Mouse (Mus musculus) intestine, embryonic 14.5 days (tissue): Measurements from ENCODE around the gene Adamts17. TPM values are rescaled to one million over a fixed set of nuclear protein-coding genes. Genes with fewer than 3 reads are reported as not detected.
A peak's percentile ranks its signal among the peaks of the same experiment; 100 is the strongest.

Experiments
- ATAC-seq: fragments of 200-750 bp; cut with Nextera tagmentation; replicated peaks from 2 replicates; pipeline ENCODE4 v1.8.0; 2017; ENCODE audit warnings: low read depth, moderate number of reproducible peaks, moderate TSS enrichment, moderate library complexity; ENCODE audit not compliant: low FRiP score, low TSS enrichment
- DNase-seq: peaks from one replicate; pipeline ENCODE4 v3.0.0-alpha.2; 2018; ENCODE audit warnings: low spot score
- H3K27ac ChIP-seq: fragments of 300-500 bp; sonication (generic); 2 replicates; pipeline ENCODE4 v1.5.1; 2014; ENCODE audit warnings: low read depth, mild to moderate bottlenecking, control low read depth
- H3K27me3 ChIP-seq: fragments of 300-500 bp; sonication (generic); replicated peaks from 2 replicates; pipeline ENCODE4 v1.6.1; 2014; ENCODE audit warnings: low read length, control low read depth; ENCODE audit not compliant: control insufficient read depth, insufficient read depth
- H3K36me3 ChIP-seq: fragments of 300-500 bp; sonication (generic); 2 replicates; pipeline ENCODE4 v1.6.1; 2014; ENCODE audit warnings: low read length, control low read depth; ENCODE audit not compliant: control insufficient read depth, insufficient read depth
- H3K4me1 ChIP-seq: fragments of 300-500 bp; sonication (generic); replicated peaks from 2 replicates; pipeline ENCODE4 v1.6.1; 2014; ENCODE audit warnings: low read length, control low read depth, mixed read lengths; ENCODE audit not compliant: control insufficient read depth, insufficient read depth
- H3K4me2 ChIP-seq: fragments of 300-500 bp; sonication (generic); 2 replicates; pipeline ENCODE4 v1.6.1; 2014; ENCODE audit warnings: low read length
- H3K4me3 ChIP-seq: fragments of 300-500 bp; sonication (generic); 2 replicates; pipeline ENCODE4 v1.5.1; 2014; ENCODE audit warnings: low read depth, low read length, control low read depth, mixed read lengths
- H3K9ac ChIP-seq: fragments of 300-500 bp; sonication (generic); 2 replicates; pipeline ENCODE4 v1.6.1; 2014; ENCODE audit warnings: mild to moderate bottlenecking, low read length
- H3K9me3 ChIP-seq: fragments of 300-500 bp; sonication (generic); 2 replicates; pipeline ENCODE4 v1.6.1; 2016; ENCODE audit warnings: low read length, control low read depth; ENCODE audit not compliant: control insufficient read depth
- WGBS: fragments of 180-500 bp; shearing (Covaris S2); extraction: QIAGEN DNeasy Blood & Tissue Kit; methylation state at CpG from one replicate; pipeline ENCODE4 v1.1.7; 2014; 5-methylcytosine and 5-hydroxymethylcytosine counted together
- polyA plus RNA-seq: library from polyadenylated mRNA; unstranded; fragments of >200 nt; fragmentation: Nextera tagmentation; extraction: Ambion mirVana; gene quantifications from 2 replicates; pipeline ENCODE4 v1.2.1, GENCODE M21; 2014

Adamts17 gene
- polyA plus RNA-seq, 1 experiment from 2014 or later, result 6.7 TPM

GRCm38 (mm10) chr7:66929263-66929662, 89.7 kb downstream of the Adamts17 start:
- no peak overlapping the region for H3K9ac ChIP-seq
- H3K36me3 ChIP-seq, result no peaks in the 10 kb centered on the region
- H3K4me2 ChIP-seq, result no peak overlapping the region
- H3K9me3 ChIP-seq, result no peaks in the 10 kb centered on the region
- DNase-seq (no peak), ATAC-seq (no peak)
- no peaks in the 10 kb centered on the region for H3K27me3 ChIP-seq
- no peak overlapping the region for H3K4me3 ChIP-seq
- WGBS, result 30% methylated on average over 6 of the region's 6 CpGs
- H3K27ac ChIP-seq, result no peak overlapping the region
- peaks cover 10% of the 10 kb centered on the region; the same call in 1 of the 2 replicates for H3K4me1 ChIP-seq

DNA sequence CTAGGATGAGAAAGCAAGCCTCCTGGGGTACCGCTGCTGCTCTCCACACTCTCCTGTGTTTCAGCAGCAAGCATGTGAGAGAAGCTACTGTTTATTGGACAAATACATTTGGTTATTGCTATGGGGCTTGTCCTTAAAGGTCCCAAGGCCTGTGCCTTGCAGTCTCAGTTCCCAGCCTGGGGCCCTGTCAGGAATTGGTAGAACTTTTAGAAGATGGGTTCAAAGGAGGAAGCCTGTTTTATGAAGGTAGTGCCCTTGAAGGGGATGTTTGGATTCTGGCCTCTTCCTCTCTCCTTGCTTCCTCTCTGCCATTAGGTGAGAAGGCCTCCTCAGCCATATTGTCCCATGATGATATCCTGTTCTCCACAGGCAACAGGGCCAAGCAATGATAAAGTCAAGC, 91.8 kb downstream of the Adamts17 start:
- Histone ChIP-seq H3K4me3 (no peak overlapping the region), H3K9ac (no peak overlapping the region), H3K4me2 (no peak overlapping the region), H3K27ac (no peak overlapping the region), H3K36me3 (no peaks in the 10 kb centered on the region), H3K4me1 (peaks cover 13% of the 10 kb centered on the region; the same call in 1 of the 2 replicates), H3K9me3 (no peaks in the 10 kb centered on the region), H3K27me3 (no peaks in the 10 kb centered on the region)
- ATAC-seq, result no peak
- 92% methylated on average over 1 of the region's 1 CpGs for WGBS
- no peak for DNase-seq

DNA sequence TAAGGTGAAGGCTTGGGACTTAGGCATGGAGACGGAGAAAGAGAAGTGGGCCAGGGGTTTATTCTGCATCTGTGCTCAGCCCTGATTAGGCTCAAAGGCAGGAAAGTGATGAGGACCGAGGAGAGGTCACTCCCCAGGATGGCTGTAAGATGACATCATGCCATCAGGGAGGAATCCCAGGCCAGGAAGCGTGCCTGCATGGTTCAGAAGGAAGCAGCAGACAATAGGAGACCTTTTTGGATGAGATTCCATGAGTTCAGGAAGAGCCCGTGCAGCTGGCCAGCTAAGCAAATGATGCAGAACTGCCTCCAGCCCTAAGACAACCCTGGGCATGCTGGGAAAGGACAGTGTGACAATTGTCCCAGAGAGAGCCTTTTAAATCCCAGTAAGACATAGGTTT, 93.7 kb downstream of the Adamts17 start:
- Histone ChIP-seq H3K9me3 (no peaks in the 10 kb centered on the region), H3K4me3 (no peak overlapping the region), H3K9ac (no peak overlapping the region), H3K36me3 (no peaks in the 10 kb centered on the region), H3K4me1 (0 out of 2 replicates have a peak, but pooled peaks cover 16% of the 10 kb centered on the region), H3K4me2 (no peak overlapping the region), H3K27me3 (no peaks in the 10 kb centered on the region), H3K27ac (no peak overlapping the region)
- ATAC-seq (no peak), DNase-seq (no peak)
- 47% methylated on average over 4 of the region's 4 CpGs for WGBS

- Histone ChIP-seq H3K4me3 (no peak overlapping the region), H3K27me3 (no peaks in the 10 kb centered on the region), H3K27ac (peak overlapping the region; percentile 18; the same call in 1 of the 2 replicates), H3K9me3 (no peaks in the 10 kb centered on the region), H3K4me1 (0 out of 2 replicates have a peak, but pooled peaks cover 15% of the 10 kb centered on the region), H3K4me2 (no peak overlapping the region), H3K9ac (no peak overlapping the region), H3K36me3 (no peaks in the 10 kb centered on the region)
- ATAC-seq, result no peak
- DNase-seq, result no peak
- 70% methylated on average over 6 of the region's 6 CpGs for WGBS
These were observed 94.5 kb downstream of the Adamts17 start for GRCm38 (mm10) chr7:66934062-66934461.

DNA sequence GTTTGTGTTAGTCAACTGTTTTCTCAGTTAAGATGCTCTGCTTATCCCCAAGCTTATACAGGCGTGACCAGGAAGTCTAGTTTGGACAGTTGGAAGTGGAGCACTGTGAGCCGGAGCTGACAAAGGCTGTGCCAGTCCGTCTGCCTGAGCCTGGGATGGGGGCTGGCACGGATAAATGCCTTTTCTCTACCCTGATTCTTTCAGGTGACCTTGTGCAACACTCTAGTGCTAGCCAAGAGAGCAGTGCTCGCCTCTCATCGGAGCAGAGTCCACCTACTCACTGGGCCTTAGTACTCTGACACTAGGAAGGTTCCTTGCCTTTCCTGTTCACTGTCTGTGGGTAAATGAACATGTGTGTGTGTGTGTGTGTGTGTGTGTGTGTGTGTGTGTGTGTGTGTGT, 95.5 kb downstream of the Adamts17 start:
- no peak for DNase-seq
- WGBS, result 90% methylated on average over 6 of the region's 6 CpGs

DNA sequence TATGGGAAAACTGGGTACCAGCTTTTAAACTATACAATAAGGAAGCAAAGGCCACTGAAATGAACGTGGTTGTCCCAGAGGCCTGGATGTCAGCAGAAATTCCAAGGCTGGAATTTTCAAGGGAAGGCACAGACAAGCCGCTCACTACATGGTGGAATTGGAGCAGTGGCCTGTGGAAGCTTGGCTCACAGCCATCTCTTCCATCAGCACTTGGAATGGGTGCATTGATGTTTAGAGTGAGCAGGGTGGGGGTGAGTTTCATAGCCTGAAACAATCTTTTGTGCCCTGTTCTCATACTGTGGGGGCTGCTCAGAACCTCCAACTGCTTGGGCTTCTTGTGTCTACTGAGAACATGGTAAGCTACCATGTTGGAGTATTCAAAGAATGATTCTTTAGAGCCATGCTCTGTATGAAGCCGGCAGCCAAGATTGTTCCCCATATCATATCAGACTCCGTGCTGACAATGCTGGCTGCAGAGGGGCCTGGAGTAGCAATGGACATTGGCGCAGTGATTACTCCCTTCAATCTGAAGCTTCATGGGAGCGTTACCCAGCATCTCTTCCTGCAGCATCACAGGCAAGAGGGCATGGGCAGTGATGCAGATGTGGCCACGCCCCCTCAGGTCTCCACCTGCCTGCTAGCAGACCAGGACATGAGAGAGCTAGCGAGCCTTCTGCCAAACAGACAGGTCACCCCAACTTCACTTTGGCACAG, 96.7 kb downstream of the Adamts17 start:
- 0 out of 2 replicates have a peak, but pooled peaks cover 9% of the 10 kb centered on the region for H3K4me1 ChIP-seq
- no peak for ATAC-seq
- no peaks in the 10 kb centered on the region for H3K36me3 ChIP-seq
- H3K27ac ChIP-seq, result no peak overlapping the region; the same call in 1 of the 2 replicates
- no peaks in the 10 kb centered on the region for H3K27me3 ChIP-seq
- H3K4me3 ChIP-seq, result no peak overlapping the region
- H3K4me2 ChIP-seq, result no peak overlapping the region
- WGBS, result 81% methylated on average over 8 of the region's 8 CpGs
- H3K9me3 ChIP-seq, result no peaks in the 10 kb centered on the region
- no peak for DNase-seq
- H3K9ac ChIP-seq, result no peak overlapping the region

More for the DNA sequence above, 95.5 kb downstream of the Adamts17 start:
- ATAC-seq, result no peak
- Histone ChIP-seq H3K4me1 (0 out of 2 replicates have a peak, but pooled peaks cover 9% of the 10 kb centered on the region), H3K9me3 (no peaks in the 10 kb centered on the region), H3K36me3 (no peaks in the 10 kb centered on the region), H3K27me3 (no peaks in the 10 kb centered on the region), H3K4me2 (no peak overlapping the region), H3K9ac (no peak overlapping the region), H3K4me3 (no peak overlapping the region), H3K27ac (no peak overlapping the region)

- no peak for DNase-seq
- H3K27me3 ChIP-seq, result no peaks in the 10 kb centered on the region
- ATAC-seq, result no peak
- H3K36me3 ChIP-seq, result no peaks in the 10 kb centered on the region
- no peak overlapping the region for H3K9ac ChIP-seq
- no peak overlapping the region for H3K27ac ChIP-seq
- H3K4me1 ChIP-seq, result 0 out of 2 replicates have a peak, but pooled peaks cover 9% of the 10 kb centered on the region
- no peaks in the 10 kb centered on the region for H3K9me3 ChIP-seq
- no peak overlapping the region for H3K4me2 ChIP-seq
- 71% methylated on average over 2 of the region's 2 CpGs for whole genome bisulfite sequencing
- no peak overlapping the region for H3K4me3 ChIP-seq
These were observed 97.4 kb downstream of the Adamts17 start for GRCm38 (mm10) chr7:66936911-66937310.

- Histone ChIP-seq H3K4me3 (no peak overlapping the region), H3K4me2 (no peak overlapping the region), H3K36me3 (no peaks in the 10 kb centered on the region), H3K27ac (no peak overlapping the region), H3K27me3 (no peaks in the 10 kb centered on the region), H3K9ac (no peak overlapping the region), H3K9me3 (no peaks in the 10 kb centered on the region), H3K4me1 (0 out of 2 replicates have a peak, but pooled peaks cover 6% of the 10 kb centered on the region)
- ATAC-seq (no peak), DNase-seq (no peak)
- WGBS, result 69% methylated on average over 13 of the region's 13 CpGs
These were observed 99.7 kb downstream of the Adamts17 start for GRCm38 (mm10) chr7:66938988-66939783.
